Mouse (Mus musculus) MEL (cell line): ENCODE measurements around the gene Slc25a33. TPM values are rescaled to one million over a fixed set of nuclear protein-coding genes. Genes with fewer than 3 reads are reported as not detected.
A peak's percentile ranks its signal among the peaks of the same experiment; 100 is the strongest.

Experiments used
- DNase-seq: peaks from one replicate; pipeline ENCODE4 v3.0.0; 2011; ENCODE audit warnings: low read depth, low spot score
- H3K27ac ChIP-seq: 2 replicates; pipeline ENCODE4 v1.5.1; 2012; ENCODE audit warnings: low read depth, mild to moderate bottlenecking, control low read depth, low read length, moderate library complexity; ENCODE audit not compliant: control insufficient read depth
- H3K27me3 ChIP-seq, 2 experiments: fragments of 150-350 bp in 1 of 2; sonication (generic) in 1 of 2; 2 replicates each; pipeline ENCODE4 v1.6.1; 2012; ENCODE audit warnings: low read length in 2 of 2, mild to moderate bottlenecking in 2 of 2, improper control_type of control experiment in 1 of 2, moderate library complexity in 1 of 2; ENCODE audit not compliant: insufficient read depth in 2 of 2, control insufficient read depth in 1 of 2
- H3K36me3 ChIP-seq, 2 experiments: 2 replicates each; pipeline ENCODE4 v1.6.1; 2012 to 2014; ENCODE audit warnings: low read length in 2 of 2, improper control_type of control experiment in 1 of 2, inconsistent platforms in 1 of 2, mild to moderate bottlenecking in 1 of 2; ENCODE audit not compliant: insufficient read depth in 2 of 2, control insufficient read depth in 1 of 2
- H3K4me1 ChIP-seq, 2 experiments: fragments of 150-350 bp in 1 of 2; sonication (generic) in 1 of 2; 2 replicates each; pipeline ENCODE4 v1.6.1; 2012; ENCODE audit warnings: low read length in 2 of 2, improper control_type of control experiment in 1 of 2, mild to moderate bottlenecking in 1 of 2; ENCODE audit not compliant: insufficient read depth in 2 of 2, control insufficient read depth in 1 of 2
- H3K4me3 ChIP-seq, 2 experiments: fragments of 150-350 bp in 1 of 2; sonication (generic) in 1 of 2; 2 replicates each; pipeline ENCODE4 v1.5.1; 2012; ENCODE audit warnings: low read depth in 2 of 2, low read length in 2 of 2, mild to moderate bottlenecking in 2 of 2, moderate library complexity in 2 of 2, control low read depth in 1 of 2, improper control_type of control experiment in 1 of 2; ENCODE audit not compliant: control insufficient read depth in 1 of 2, insufficient read depth in 1 of 2
- H3K79me2 ChIP-seq: 2 replicates; pipeline ENCODE4 v1.6.1; 2012; ENCODE audit warnings: mild to moderate bottlenecking, low read length, moderate library complexity; ENCODE audit not compliant: control insufficient read depth, poor library complexity, insufficient read depth
- H3K9ac ChIP-seq: 2 replicates; pipeline ENCODE4 v1.6.1; 2012; ENCODE audit warnings: low read depth, mild to moderate bottlenecking, control low read depth, low read length, moderate library complexity; ENCODE audit not compliant: control insufficient read depth, poor library complexity, severe bottlenecking
- H3K9me3 ChIP-seq: fragments of 150-350 bp; sonication (generic); replicated peaks from 2 replicates; pipeline ENCODE4 v1.6.1; 2012; ENCODE audit warnings: mild to moderate bottlenecking, low read length, improper control_type of control experiment, moderate library complexity; ENCODE audit not compliant: insufficient read depth
- E2F4 ChIP-seq: IDR thresholded peaks from 2 replicates; pipeline ENCODE4 v1.6.1; 2011; ENCODE audit warnings: low read depth, low read length, improper control_type of control experiment, borderline replicate concordance
- GABPA ChIP-seq: IDR thresholded peaks from 2 replicates; pipeline ENCODE4 v1.6.1; 2012; ENCODE audit warnings: low read depth, mild to moderate bottlenecking, inconsistent platforms, low read length, improper control_type of control experiment, moderate library complexity
- GATA1 ChIP-seq: IDR thresholded peaks from 2 replicates; pipeline ENCODE4 v1.6.1; 2011; ENCODE audit warnings: low read depth, low read length, improper control_type of control experiment
- JUND ChIP-seq: IDR thresholded peaks from 2 replicates; pipeline ENCODE4 v1.6.1; 2011; ENCODE audit warnings: low read depth, mild to moderate bottlenecking, improper control_type of control experiment, low read length
- MXI1 ChIP-seq: IDR thresholded peaks from 2 replicates; pipeline ENCODE4 v1.6.1; 2011; ENCODE audit warnings: mild to moderate bottlenecking, low read depth, low read length, improper control_type of control experiment
- POLR2AphosphoS2 ChIP-seq: IDR thresholded peaks from 2 replicates; pipeline ENCODE4 v1.6.1; 2011; ENCODE audit warnings: low read length, improper control_type of control experiment
- TBP ChIP-seq: IDR thresholded peaks from 2 replicates; pipeline ENCODE4 v1.8.0; 2011; ENCODE audit warnings: low read depth, low read length, improper control_type of control experiment
- USF2 ChIP-seq, 2 experiments: IDR thresholded peaks; 2 replicates each; pipeline ENCODE4 v1.6.1; 2011 to 2012; ENCODE audit warnings: improper control_type of control experiment in 2 of 2, low read length in 2 of 2, borderline replicate concordance in 1 of 2, inconsistent platforms in 1 of 2, low read depth in 1 of 2, mild to moderate bottlenecking in 1 of 2; ENCODE audit not compliant: insufficient read depth in 1 of 2
- ZKSCAN1 ChIP-seq: IDR thresholded peaks from 2 replicates; pipeline ENCODE4 v1.6.1; 2012; ENCODE audit warnings: low read depth, mild to moderate bottlenecking, inconsistent platforms, low read length, improper control_type of control experiment, moderate library complexity
- ZMIZ1 ChIP-seq: IDR thresholded peaks from 2 replicates; pipeline ENCODE4 v1.6.1; 2012; ENCODE audit warnings: low read depth, mild to moderate bottlenecking, inconsistent platforms, low read length, improper control_type of control experiment, moderate library complexity
- polyA plus RNA-seq, 2 experiments: library from polyadenylated mRNA; stranded (reverse) in 1 of 2; unstranded in 1 of 2; fragments of >175 nt in 1 of 2; fragments of >200 nt in 1 of 2; gene quantifications; 2 replicates each; pipeline versions ENCODE4 v1.2.1 to v1.2.4; 2012; ENCODE audit warnings: low replicate concordance in 2 of 2, low read depth in 1 of 2; ENCODE audit not compliant: insufficient read length in 2 of 2, insufficient read depth in 1 of 2, missing spikeins in 1 of 2
- total RNA-seq: library from RNA; depleted of rRNA; stranded (reverse); fragments of 300-350 nt; gene quantifications from 2 replicates; pipeline ENCODE4 v1.2.3, GENCODE M21; 2012

Gene Slc25a33
- total and polyA plus RNA-seq, 3 experiments: 20.6 to 103 (median 24.8) TPM

- Histone ChIP-seq H3K4me1 (no peaks in the 10 kb centered on the region), H3K36me3 (peaks cover 0 to 20% of the 10 kb centered on the region in 2 experiments; a peak in 2 of 4 replicates), H3K4me3 (no peak overlapping the region), H3K9me3 (no peaks in the 10 kb centered on the region), H3K27me3 (no peaks in the 10 kb centered on the region), H3K9ac (no peak overlapping the region), H3K79me2 (no peaks in the 10 kb centered on the region), H3K27ac (no peak overlapping the region)
- TF ChIP-seq E2F4 (no peak), ZMIZ1 (no peak), MXI1 (no peak), GATA1 (no peak)
- DNase-seq: no peak
Observed at GRCm38 (mm10) chr4:149744119-149744518, 30.0 kb downstream of the Slc25a33 start.

DNA sequence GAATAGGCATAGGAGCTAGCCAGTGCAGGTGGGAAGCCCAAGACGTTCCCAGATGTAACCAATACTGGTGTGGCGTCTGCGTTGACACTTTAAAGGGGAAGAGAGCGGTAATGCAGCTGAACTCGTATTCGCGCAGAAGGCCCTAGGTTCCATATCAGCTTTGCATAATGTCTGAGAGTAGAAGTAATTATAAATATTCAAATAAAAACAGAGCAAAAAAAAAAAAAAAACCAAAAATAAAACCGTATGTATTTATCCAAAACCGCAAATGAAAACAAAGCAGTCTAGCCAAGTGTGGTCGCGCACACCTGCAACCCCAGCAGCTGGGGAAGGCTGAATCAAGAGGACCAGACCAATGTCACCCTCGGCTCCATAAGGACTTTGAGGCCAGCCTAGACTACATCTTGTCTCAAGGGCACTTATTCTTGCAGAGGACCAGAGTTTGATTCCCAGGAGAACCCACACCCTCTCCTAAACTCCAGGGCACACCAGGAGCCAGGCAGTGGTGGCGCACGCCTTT lies 32.0 kb downstream of the Slc25a33 start:
- no peaks in the 10 kb centered on the region for H3K9me3 ChIP-seq
- H3K4me1 ChIP-seq: peaks cover 2% of the 10 kb centered on the region in 2 experiments; a peak in 2 of 4 replicates
- no peak overlapping the region for H3K4me3 ChIP-seq
- no peak overlapping the region for H3K27ac ChIP-seq
- DNase-seq: no peak
- no peaks in the 10 kb centered on the region for H3K27me3 ChIP-seq
- H3K36me3 ChIP-seq: peaks cover 0 to 16% of the 10 kb centered on the region in 2 experiments; a peak in 2 of 4 replicates
- peaks cover 7% of the 10 kb centered on the region for H3K79me2 ChIP-seq
- TF ChIP-seq TBP: no peak
- TF ChIP-seq ZKSCAN1: no peak
- TF ChIP-seq USF2 (IDR thresholded peaks at IDR 0.05; ENCODE audit: borderline replicate concordance in 1 of 2, insufficient read depth in 1 of 2, low read depth in 1 of 2, low read length in 2 of 2): no peak
- no peak for TF ChIP-seq GABPA
- no peak for TF ChIP-seq E2F4
- no peak overlapping the region for H3K9ac ChIP-seq

DNA sequence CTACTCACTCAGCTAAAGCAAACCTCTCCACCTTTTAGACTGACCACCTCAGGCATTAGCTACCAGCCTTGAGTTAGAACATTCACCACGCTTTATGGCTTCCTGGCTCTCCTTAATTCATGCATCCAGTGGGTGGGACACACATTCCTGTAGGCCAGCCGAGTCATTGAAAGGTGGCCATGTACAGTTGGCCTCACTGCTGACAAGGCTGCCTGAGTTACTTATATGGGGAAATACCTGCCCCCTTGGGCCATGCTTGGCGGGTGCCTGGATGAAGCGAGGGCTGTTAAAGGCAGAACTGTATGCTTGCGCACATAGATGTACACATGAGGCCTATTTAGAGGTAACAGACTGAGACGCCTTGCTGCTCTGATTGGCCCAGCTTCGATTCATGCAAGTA lies 33.8 kb downstream of the Slc25a33 start:
- Histone ChIP-seq H3K36me3 (peaks cover 0 to 12% of the 10 kb centered on the region in 2 experiments; a peak in 3 of 4 replicates), H3K9me3 (no peaks in the 10 kb centered on the region), H3K27ac (no peak overlapping the region), H3K79me2 (peaks cover 23% of the 10 kb centered on the region), H3K9ac (no peak overlapping the region), H3K4me3 (no peak overlapping the region), H3K27me3 (no peaks in the 10 kb centered on the region), H3K4me1 (peaks cover 2 to 7% of the 10 kb centered on the region in 2 experiments; a peak in 2 of 4 replicates)
- DNase-seq: no peak
- TF ChIP-seq TBP: no peak
- TF ChIP-seq POLR2AphosphoS2: peak; percentile 66; the same call in 1 of the 2 replicates
- TF ChIP-seq JUND: no peak
